Mouse (Mus musculus): ENCODE data around the gene Daw1. TPM values are rescaled to one million over a fixed set of nuclear protein-coding genes. Genes with fewer than 3 reads are reported as not detected.

Daw1 gene
- total RNA-seq, 2 experiments from 2014 or later: 0.42 to 0.52 TPM

DNA sequence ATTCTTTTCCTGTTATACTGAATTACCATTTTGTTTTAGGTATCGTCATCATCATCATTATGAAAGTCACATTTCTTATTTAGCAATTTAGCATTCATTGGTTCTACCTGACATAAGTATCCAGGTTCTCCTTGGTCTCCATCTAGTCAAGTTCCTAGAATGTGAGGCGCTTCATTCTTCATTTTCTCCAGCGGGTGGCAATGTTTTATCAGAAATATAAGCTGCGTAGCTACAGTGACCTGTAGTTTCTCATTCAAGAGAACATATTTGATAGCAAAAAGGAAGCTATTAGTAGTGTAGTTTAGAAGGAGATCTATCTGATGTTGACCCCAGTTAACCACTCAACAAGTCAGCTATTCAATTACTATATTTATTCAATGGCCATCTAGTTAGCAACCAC is 21.9 kb downstream of the Daw1 start:
- DNase-seq (ENCODE audit: extremely low spot score in 1 of 2, low spot score in 1 of 2): no peak

DNA sequence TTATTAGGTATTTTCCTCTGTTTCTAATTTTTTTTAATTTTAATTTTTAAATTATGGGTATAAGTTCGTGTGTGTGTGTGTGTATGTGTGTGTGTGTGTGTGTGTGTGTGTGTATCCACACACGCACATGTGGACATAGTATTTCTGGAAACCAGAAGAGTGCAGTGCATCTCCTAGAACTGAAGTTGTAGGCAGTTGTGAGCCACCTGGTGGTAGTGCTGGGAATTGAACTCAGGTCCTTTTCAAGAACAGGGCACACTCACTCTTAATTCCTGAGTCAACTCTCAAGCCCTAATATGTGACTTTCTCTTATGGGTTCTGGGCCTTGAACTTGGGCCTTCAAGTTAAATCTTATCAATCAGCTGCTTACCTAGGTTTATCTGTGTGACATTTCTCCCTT is 27.6 kb downstream of the Daw1 start:
- peak; percentile 36 to 69 for DNase-seq (ENCODE audit: extremely low spot score in 1 of 2, low spot score in 1 of 2)

DNA sequence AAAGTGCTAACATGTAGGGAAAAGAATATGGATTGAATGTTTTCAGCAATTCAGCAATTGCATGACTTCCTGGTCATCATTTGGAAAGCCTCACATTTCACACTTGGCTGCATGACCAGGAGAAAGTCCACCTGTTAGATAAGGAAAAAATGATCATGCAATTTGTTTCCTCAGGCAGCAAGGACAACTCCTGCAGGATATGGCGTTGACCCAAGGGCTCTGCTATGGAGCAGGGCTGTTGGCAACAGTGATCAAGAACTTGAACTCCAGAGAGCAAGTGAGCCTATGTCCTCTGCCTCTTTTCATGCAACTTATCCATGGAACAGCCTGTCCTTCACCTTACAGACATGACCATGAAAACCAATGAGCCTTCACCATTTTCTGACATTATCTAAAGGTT is 50.4 kb downstream of the Daw1 start:
- DNase-seq (ENCODE audit: extremely low spot score in 1 of 2, low spot score in 1 of 2): no peak

DNA sequence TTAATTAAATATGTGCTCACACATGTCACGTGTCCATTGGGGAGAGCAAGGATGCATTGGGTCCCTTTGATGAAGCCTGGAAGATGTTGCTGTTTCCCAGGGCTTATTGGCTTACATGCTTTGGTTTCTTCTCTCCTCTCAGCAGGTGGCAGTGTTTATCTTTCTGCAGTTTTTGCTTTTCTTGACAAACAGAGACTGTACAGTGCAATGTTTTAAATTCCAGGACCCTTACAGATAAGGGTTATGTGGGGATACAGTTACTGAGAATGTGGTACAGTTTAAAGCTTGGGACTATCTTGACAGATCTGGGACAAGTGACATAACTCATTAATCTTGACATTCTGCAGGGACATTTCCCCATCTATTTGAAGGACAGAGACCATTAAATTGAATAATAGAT is 58.7 kb downstream of the Daw1 start:
- no peak for DNase-seq (ENCODE audit: extremely low spot score in 1 of 2, low spot score in 1 of 2)

DNA sequence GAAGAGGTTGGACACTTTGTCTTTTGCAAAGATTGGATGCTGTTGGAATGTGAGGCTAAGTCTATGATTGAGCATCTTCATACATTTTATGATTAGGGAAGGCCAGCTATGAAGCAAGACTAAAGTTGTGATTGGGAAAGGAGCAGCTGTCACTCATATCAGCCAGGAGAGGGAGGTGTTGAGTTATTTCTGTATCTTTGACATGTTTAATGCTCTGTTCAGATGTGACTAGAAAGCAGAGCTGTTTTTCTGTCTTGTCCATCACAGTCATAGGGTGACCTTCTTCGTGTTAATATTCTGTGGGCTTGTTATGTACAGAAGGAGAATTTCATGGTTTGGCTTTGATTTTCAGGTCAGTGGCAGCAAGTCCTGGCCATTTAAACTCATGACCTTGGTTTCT is 63.5 kb downstream of the Daw1 start:
- DNase-seq (ENCODE audit: extremely low spot score in 1 of 2, low spot score in 1 of 2): no peak

DNA sequence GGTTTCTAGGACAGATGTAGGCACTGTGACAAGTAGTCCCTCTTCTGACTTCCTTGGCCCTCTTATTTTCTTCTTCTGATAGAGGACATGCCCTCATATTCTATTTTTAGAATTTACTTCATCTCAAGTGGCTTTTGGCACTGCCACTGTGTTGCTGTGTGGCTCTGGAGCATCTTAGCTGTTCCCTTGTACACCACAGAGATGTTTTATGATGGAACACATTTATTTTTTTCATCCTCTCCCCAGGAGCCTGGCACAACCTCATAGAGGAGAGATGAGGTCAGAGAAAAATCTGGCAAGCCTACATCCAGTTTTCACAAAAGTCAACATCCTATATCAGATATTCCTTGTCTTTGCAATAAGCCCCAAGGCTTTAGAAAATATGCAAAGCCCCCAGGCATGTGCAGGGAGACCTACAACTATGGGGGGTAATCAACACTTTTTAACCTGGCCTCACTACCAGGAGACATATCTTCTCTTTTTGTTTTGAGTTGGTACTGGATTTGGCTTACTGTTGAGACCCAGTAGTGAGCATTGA is 64.9 kb downstream of the Daw1 start:
- no peak for DNase-seq (ENCODE audit: extremely low spot score in 1 of 2, low spot score in 1 of 2)

DNA sequence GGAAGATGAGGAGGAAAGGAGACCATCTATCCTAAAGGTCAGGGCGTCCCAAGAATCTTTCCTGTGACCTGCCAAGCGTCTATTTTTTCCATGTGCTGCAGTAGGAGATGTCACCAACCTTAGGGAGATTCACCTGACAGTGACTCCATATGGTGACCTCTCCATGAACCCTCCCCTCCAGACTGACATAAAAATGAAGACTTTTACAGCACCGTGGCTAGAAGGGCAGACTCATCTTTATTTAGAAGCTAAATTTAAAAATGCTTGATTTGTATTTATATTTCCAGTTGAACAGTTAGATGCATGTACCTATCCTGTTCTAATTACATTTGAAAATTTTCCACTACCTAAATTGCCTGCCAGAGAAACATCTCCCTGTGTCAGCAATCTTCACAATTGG is 68.4 kb downstream of the Daw1 start:
- no peak for DNase-seq (ENCODE audit: extremely low spot score in 1 of 2, low spot score in 1 of 2)

DNA sequence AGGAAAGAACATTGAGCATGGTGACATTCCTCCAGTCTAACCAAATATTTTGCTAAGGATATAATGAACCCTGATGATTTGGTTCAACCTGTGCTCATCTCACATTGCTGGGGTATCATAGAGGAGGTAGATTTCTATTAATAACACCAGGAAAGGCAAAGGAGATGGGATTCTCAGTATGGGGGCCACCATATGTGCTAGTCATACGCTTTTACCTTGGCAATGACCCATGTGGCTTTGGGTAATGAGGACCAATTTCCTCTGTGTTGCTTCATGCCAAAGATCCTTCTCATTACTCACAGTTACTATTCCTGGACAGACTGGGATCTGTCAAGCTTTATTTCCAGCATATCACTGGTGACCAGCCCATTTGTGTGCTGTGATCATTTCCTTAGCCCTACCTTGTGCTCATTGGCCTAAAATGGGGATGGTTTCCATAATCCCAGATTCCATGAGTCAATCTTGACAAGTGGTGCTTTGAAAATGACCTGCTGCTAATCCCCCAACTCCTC is 88.7 kb downstream of the Daw1 start:
- no peak for DNase-seq (ENCODE audit: extremely low spot score in 1 of 2, low spot score in 1 of 2)

DNA sequence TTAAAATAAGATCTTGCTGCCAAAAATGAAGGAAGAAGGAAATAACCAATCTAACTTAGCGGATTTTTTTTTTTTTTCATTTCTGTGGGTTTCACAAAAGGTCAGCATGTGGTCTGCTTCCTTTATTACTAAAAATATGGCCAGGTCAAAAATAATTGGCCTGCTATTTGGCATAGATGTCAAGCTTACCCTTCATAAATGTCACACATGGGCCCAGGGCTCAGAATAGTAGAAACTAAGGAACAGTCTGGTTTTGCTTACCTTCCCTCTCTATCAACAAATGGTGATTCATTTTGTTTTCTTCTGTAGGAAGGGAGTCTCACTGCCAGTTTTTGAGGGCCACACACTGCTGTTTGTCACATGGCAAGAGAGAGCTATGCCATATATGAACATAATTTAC is 92.2 kb downstream of the Daw1 start:
- DNase-seq (ENCODE audit: extremely low spot score in 1 of 2, low spot score in 1 of 2): no peak

Other genes starting within 250 kb of the Daw1 start
- gene A030005L19Rik, start 246.4 kb upstream of the Daw1 start, total RNA-seq (2021): under 1 TPM; 0.47 to 0.63 TPM
- not detected for gene A030014E15Rik, start 234.8 kb upstream of the Daw1 start, total RNA-seq (2021)
- not detected for gene Gm6217, start 228.4 kb upstream of the Daw1 start, total RNA-seq (2021)
- not detected for gene A030003K21Rik, start 216.4 kb upstream of the Daw1 start, total RNA-seq (2021)
- not detected for gene Gm7544, start 203.7 kb upstream of the Daw1 start, total RNA-seq (2021)
- not detected for gene Gm47955, start 199.5 kb upstream of the Daw1 start, total RNA-seq (2021)
- gene Gm47959, start 159.2 kb upstream of the Daw1 start, total RNA-seq (2021): not detected
- gene Slc19a3, start 121.3 kb upstream of the Daw1 start, total RNA-seq (2021): 1 to 10 TPM; 2.3 TPM
- not detected for gene Krtap28-10, start 117.3 kb upstream of the Daw1 start, total RNA-seq (2021)
- gene Gm47969, start 114.8 kb upstream of the Daw1 start, total RNA-seq (2021): not detected
- gene A030005K14Rik, start 100.4 kb upstream of the Daw1 start, total RNA-seq (2021): not detected
- gene Krtap28-13, start 98.8 kb upstream of the Daw1 start, total RNA-seq (2021): not detected
- not detected for gene Ccl20, start 43.0 kb upstream of the Daw1 start, total RNA-seq (2021)
- 100 to 1,000 TPM; 209 to 253 TPM for gene Sphkap, start 248.4 kb downstream of the Daw1 start, total RNA-seq (2021)